Mouse (Mus musculus) CH12.LX (cell line): ENCODE measurements at regions not wholly inside any gene's neighbourhood (a gene's known extent, or its start where the extent isn't known, plus 50 kb on each side); places are given as distances from the start of the nearest gene placed in this dataset.

Experiments
- DNase-seq: peaks from one replicate; pipeline ENCODE4 v3.0.0-alpha.2; 2013; ENCODE audit errors: extremely low read depth
- H3K27ac ChIP-seq: 2 replicates; pipeline ENCODE4 v1.5.1; 2012; ENCODE audit warnings: low read depth, mild to moderate bottlenecking, control low read depth, moderate library complexity; ENCODE audit not compliant: insufficient read depth
- H3K27me3 ChIP-seq: replicated peaks from 2 replicates; pipeline ENCODE3; 2012; ENCODE audit warnings: inconsistent platforms
- H3K36me3 ChIP-seq, 2 experiments: replicated peaks in 1 of 2; 2 replicates each; pipeline versions ENCODE3 to v1.6.1; 2012; ENCODE audit warnings: inconsistent platforms in 1 of 2, low read length in 1 of 2, mild to moderate bottlenecking in 1 of 2, mixed read lengths in 1 of 2, moderate library complexity in 1 of 2; ENCODE audit not compliant: control insufficient read depth in 1 of 2, insufficient read depth in 1 of 2
- H3K4me1 ChIP-seq, 2 experiments: 2 replicates each; pipeline ENCODE4 v1.6.1; 2012; ENCODE audit warnings: inconsistent platforms in 1 of 2, moderate library complexity in 1 of 2; ENCODE audit not compliant: insufficient read depth in 2 of 2, control insufficient read depth in 1 of 2
- H3K4me2 ChIP-seq: 2 replicates; pipeline ENCODE4 v1.6.1; 2012; ENCODE audit warnings: low read depth, mild to moderate bottlenecking, control low read depth; ENCODE audit not compliant: poor library complexity, insufficient read depth, severe bottlenecking
- H3K4me3 ChIP-seq, 3 experiments: fragments of 150-350 bp in 1 of 3; sonication (generic) in 1 of 3; replicated peaks in 1 of 3; 2 replicates each; pipeline versions ENCODE3 to v1.5.1; 2011 to 2012; ENCODE audit warnings: low read depth in 2 of 3, low read length in 2 of 3, mild to moderate bottlenecking in 2 of 3, moderate library complexity in 2 of 3, control low read depth in 1 of 3, improper control_type of control experiment in 1 of 3, inconsistent platforms in 1 of 3, mixed read lengths in 1 of 3; ENCODE audit not compliant: poor library complexity in 1 of 3
- H3K79me2 ChIP-seq: replicated peaks from 2 replicates; pipeline ENCODE4 v1.6.1; 2012; ENCODE audit warnings: mild to moderate bottlenecking, moderate library complexity; ENCODE audit not compliant: control insufficient read depth, poor library complexity, insufficient read depth, severe bottlenecking; ENCODE audit errors: extremely low read depth
- H3K9ac ChIP-seq: 2 replicates; pipeline ENCODE4 v1.6.1; 2012; ENCODE audit warnings: low read depth, mild to moderate bottlenecking, control low read depth, moderate library complexity; ENCODE audit not compliant: insufficient read depth
- H3K9me3 ChIP-seq: replicated peaks from 2 replicates; pipeline ENCODE3; 2012; ENCODE audit warnings: low read length, inconsistent platforms, mixed read lengths
- CHD1 ChIP-seq: IDR thresholded peaks from 2 replicates; pipeline ENCODE4 v1.6.1; 2012; ENCODE audit warnings: low read depth, low read length, improper control_type of control experiment, inconsistent platforms
- CHD2 ChIP-seq: IDR thresholded peaks from 2 replicates; pipeline ENCODE4 v1.6.1; 2011; ENCODE audit warnings: low read length, improper control_type of control experiment
- CTCF ChIP-seq, 2 experiments: IDR thresholded peaks in 1 of 2; conservative IDR thresholded peaks in 1 of 2; 2 replicates each; pipeline ENCODE4 v1.5.1; 2011 to 2012; ENCODE audit warnings: low read depth in 2 of 2, low read length in 2 of 2, improper control_type of control experiment in 1 of 2, inconsistent platforms in 1 of 2, mild to moderate bottlenecking in 1 of 2, moderate library complexity in 1 of 2
- E2F4 ChIP-seq: IDR thresholded peaks from 2 replicates; pipeline ENCODE4 v1.6.1; 2011; ENCODE audit warnings: low read depth, low read length, improper control_type of control experiment; ENCODE audit not compliant: insufficient replicate concordance
- ELF1 ChIP-seq: IDR thresholded peaks from 2 replicates; pipeline ENCODE4 v1.6.1; 2014; ENCODE audit warnings: low read depth, mild to moderate bottlenecking, inconsistent platforms, low read length, improper control_type of control experiment
- ETS1 ChIP-seq: conservative IDR thresholded peaks from 2 replicates; pipeline ENCODE4 v1.6.1; 2012; ENCODE audit warnings: low read depth, mild to moderate bottlenecking, inconsistent platforms, low read length, improper control_type of control experiment, moderate library complexity
- HCFC1 ChIP-seq: IDR thresholded peaks from 2 replicates; pipeline ENCODE4 v1.6.1; 2012; ENCODE audit warnings: low read depth, mild to moderate bottlenecking, inconsistent platforms, low read length, improper control_type of control experiment
- JUN ChIP-seq: IDR thresholded peaks from 2 replicates; pipeline ENCODE4 v1.6.1; 2011; ENCODE audit warnings: low read depth, mild to moderate bottlenecking, low read length, improper control_type of control experiment, moderate library complexity; ENCODE audit not compliant: insufficient read depth
- KAT2A ChIP-seq: IDR thresholded peaks from 2 replicates; pipeline ENCODE4 v1.6.1; 2012; ENCODE audit warnings: low read length, improper control_type of control experiment, inconsistent platforms; ENCODE audit not compliant: insufficient replicate concordance
- MAFK ChIP-seq: IDR thresholded peaks from 2 replicates; pipeline ENCODE4 v1.6.1; 2011; ENCODE audit warnings: low read length, improper control_type of control experiment; ENCODE audit not compliant: insufficient replicate concordance
- MAX ChIP-seq: IDR thresholded peaks from 2 replicates; pipeline ENCODE4 v1.6.1; 2011; ENCODE audit warnings: low read length, improper control_type of control experiment
- MAZ ChIP-seq: IDR thresholded peaks from 2 replicates; pipeline ENCODE4 v1.6.1; 2012; ENCODE audit warnings: low read depth, mild to moderate bottlenecking, inconsistent platforms, low read length, improper control_type of control experiment, moderate library complexity
- MEF2A ChIP-seq: IDR thresholded peaks from 2 replicates; pipeline ENCODE4 v1.6.1; 2014; ENCODE audit warnings: low read depth, mild to moderate bottlenecking, inconsistent platforms, low read length, improper control_type of control experiment, borderline replicate concordance
- MYC ChIP-seq: IDR thresholded peaks from 2 replicates; pipeline ENCODE4 v1.6.1; 2011; ENCODE audit warnings: low read depth, mild to moderate bottlenecking, improper control_type of control experiment, low read length
- NELFE ChIP-seq: IDR thresholded peaks from 2 replicates; pipeline ENCODE4 v1.6.1; 2011; ENCODE audit warnings: low read depth, low read length, improper control_type of control experiment
- PAX5 ChIP-seq: IDR thresholded peaks from 2 replicates; pipeline ENCODE4 v1.6.1; 2012; ENCODE audit warnings: low read length, inconsistent platforms, mixed read lengths
- POLR2A ChIP-seq: IDR thresholded peaks from 2 replicates; pipeline ENCODE4 v1.6.1; 2011; ENCODE audit warnings: low read depth, mild to moderate bottlenecking, improper control_type of control experiment, low read length
- POLR2AphosphoS2 ChIP-seq: IDR thresholded peaks from 2 replicates; pipeline ENCODE4 v1.6.1; 2011; ENCODE audit warnings: low read depth, low read length, improper control_type of control experiment
- RCOR1 ChIP-seq: conservative IDR thresholded peaks from 2 replicates; pipeline ENCODE4 v1.6.1; 2012; ENCODE audit warnings: low read depth, mild to moderate bottlenecking, inconsistent platforms, low read length, improper control_type of control experiment
- SIN3A ChIP-seq: IDR thresholded peaks from 2 replicates; pipeline ENCODE4 v1.6.1; 2012; ENCODE audit warnings: low read length, improper control_type of control experiment, inconsistent platforms
- SMC3 ChIP-seq: IDR thresholded peaks from 2 replicates; pipeline ENCODE4 v1.6.1; 2011; ENCODE audit warnings: low read depth, low read length, improper control_type of control experiment
- TBP ChIP-seq: conservative IDR thresholded peaks from 2 replicates; pipeline ENCODE4 v1.6.1; 2011; ENCODE audit warnings: low read depth, low read length, improper control_type of control experiment
- USF1 ChIP-seq: IDR thresholded peaks from 2 replicates; pipeline ENCODE4 v1.6.1; 2014; ENCODE audit warnings: low read depth, mild to moderate bottlenecking, inconsistent platforms, low read length, improper control_type of control experiment
- ZKSCAN1 ChIP-seq: IDR thresholded peaks from 2 replicates; pipeline ENCODE4 v1.6.1; 2012; ENCODE audit warnings: low read depth, inconsistent platforms, low read length, improper control_type of control experiment, borderline replicate concordance
- dilution Hi-C: fragments of 300-500 bp; cut with MboI; formaldehyde crosslinking; loops from 2 replicates; pipeline ENCODE4 v1.14.3; 2020; ENCODE audit warnings: low sequenced_read_pairs; ENCODE audit not compliant: extremely low pct_unique_long_range_greater_than_20kb, extremely low pct_ligation_motif_present
- in situ Hi-C: fragments of 300-500 bp; cut with MboI; formaldehyde crosslinking; loops from 3 replicates; pipeline ENCODE4 v1.14.3; 2019; ENCODE audit warnings: low sequenced_read_pairs, low pct_ligation_motif_present, low pct_unique_long_range_greater_than_20kb, mixed read lengths

GRCm38 (mm10) chr8:88879857-88880256, 164.1 kb downstream of the Sall1 start:
- Histone ChIP-seq H3K4me1 (no peaks in the 10 kb centered on the region; a peak in 1 of 4 replicates), H3K36me3 (no peaks in the 10 kb centered on the region), H3K9me3 (peaks cover 2% of the 10 kb centered on the region), H3K4me3 (no peak overlapping the region), H3K9ac (no peak overlapping the region), H3K79me2 (no peaks in the 10 kb centered on the region), H3K27ac (no peak overlapping the region), H3K27me3 (peaks cover 6% of the 10 kb centered on the region), H3K4me2 (no peak overlapping the region)
- in situ Hi-C loops = no loop called here
- TF ChIP-seq ETS1 = no peak
- TF ChIP-seq KAT2A = no peak
- no peak for TF ChIP-seq SIN3A
- no peak for TF ChIP-seq E2F4
- TF ChIP-seq MAFK = no peak
- no peak for TF ChIP-seq SMC3
- no peak for TF ChIP-seq PAX5
- no peak for TF ChIP-seq USF1
- TF ChIP-seq JUN = no peak
- TF ChIP-seq MEF2A = no peak
- TF ChIP-seq RCOR1 = no peak
- no peak for TF ChIP-seq CTCF (conservative IDR thresholded peaks at IDR 0.05 in 1 of 2, IDR thresholded peaks at IDR 0.05 in 1 of 2; ENCODE audit: low read depth in 2 of 2, low read length in 2 of 2)
- TF ChIP-seq NELFE = no peak
- no peak for TF ChIP-seq MYC
- TF ChIP-seq POLR2A = no peak
- TF ChIP-seq TBP = no peak
- TF ChIP-seq POLR2AphosphoS2 = no peak
- TF ChIP-seq ZKSCAN1 = no peak
- TF ChIP-seq ELF1 = no peak
- no peak for DNase-seq
- dilution Hi-C loops = no loop called here

- peaks cover 2% of the 10 kb centered on the region for H3K9me3 ChIP-seq
- dilution Hi-C loops (no loop called here), in situ Hi-C loops (no loop called here)
- no peaks in the 10 kb centered on the region for H3K4me1 ChIP-seq
- no peak overlapping the region for H3K4me2 ChIP-seq
- H3K4me3 ChIP-seq = no peak overlapping the region
- no peak overlapping the region for H3K27ac ChIP-seq
- no peak overlapping the region for H3K9ac ChIP-seq
- no peaks in the 10 kb centered on the region for H3K36me3 ChIP-seq
- TF ChIP-seq MAZ (no peak), ELF1 (no peak), PAX5 (no peak), SMC3 (no peak), CTCF (conservative IDR thresholded peaks at IDR 0.05 in 1 of 2, IDR thresholded peaks at IDR 0.05 in 1 of 2; ENCODE audit: low read depth in 2 of 2, low read length in 2 of 2) (no peak), HCFC1 (no peak), CHD2 (no peak), TBP (no peak), CHD1 (no peak), MYC (no peak), E2F4 (no peak), POLR2AphosphoS2 (no peak), JUN (no peak), MEF2A (no peak), POLR2A (no peak), MAX (no peak)
- DNase-seq = no peak
- peaks cover 4% of the 10 kb centered on the region for H3K27me3 ChIP-seq
- H3K79me2 ChIP-seq = no peaks in the 10 kb centered on the region
These were observed 166.0 kb downstream of the Sall1 start for GRCm38 (mm10) chr8:88877921-88878320.
